Mouse (Mus musculus): ENCODE results near the gene Smarcc1. TPM values are rescaled to one million over a fixed set of nuclear protein-coding genes. Genes with fewer than 3 reads are reported as not detected.
A peak's percentile ranks its signal among the peaks of the same experiment; 100 is the strongest.

The Smarcc1 gene
- total and polyA plus RNA-seq, 2 experiments from 2014 or later, result 34.0 to 57.9 TPM

DNA sequence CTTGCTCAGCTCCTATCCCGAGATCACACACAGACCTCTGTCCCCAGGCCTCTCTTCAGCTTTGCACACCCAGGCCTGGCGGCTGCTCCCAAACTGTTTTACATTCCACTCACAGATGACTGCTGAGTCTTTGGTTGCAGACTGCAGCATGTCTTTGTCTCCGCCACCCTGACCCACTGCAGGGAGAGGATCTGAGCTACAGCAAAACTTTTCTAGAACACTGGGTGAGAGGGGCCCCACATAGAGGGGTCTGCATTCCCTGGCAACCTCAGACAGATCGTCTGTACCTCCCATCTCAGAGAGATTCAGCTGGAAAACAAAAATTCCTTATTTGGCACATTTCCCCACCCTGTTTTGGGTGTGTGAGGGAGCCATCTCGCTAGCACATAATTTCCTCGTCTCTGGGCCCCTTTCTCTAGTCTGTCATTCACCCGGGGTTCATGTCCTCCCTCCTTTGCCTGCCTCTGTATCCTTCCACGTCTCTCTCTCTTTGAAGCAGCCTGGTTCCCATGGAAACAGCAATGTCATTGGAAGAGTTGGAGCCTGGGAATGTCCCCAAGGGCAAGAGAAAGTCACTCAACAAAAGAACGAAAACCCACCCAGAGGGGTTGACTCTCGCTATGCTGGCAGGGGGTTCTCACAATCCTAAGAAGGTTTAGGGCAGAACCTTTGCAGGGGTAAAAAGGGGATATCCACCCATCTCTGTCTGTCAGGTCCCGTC, 132.5 kb downstream of the Smarcc1 start:
- Histone ChIP-seq H3K4me1 (ENCODE audit: insufficient read depth, low read length) (peaks cover 22% of the 10 kb centered on the region), H3K36me3 (ENCODE audit: insufficient read depth, low read length) (peaks cover 12% of the 10 kb centered on the region; the same call in 1 of the 2 replicates), H3K9me3 (ENCODE audit: low read length) (no peaks in the 10 kb centered on the region), H3K4me2 (ENCODE audit: low read depth, low read length, poor library complexity, severe bottlenecking) (peak overlapping the region; percentile 25), H3K27me3 (ENCODE audit: insufficient read depth, low read length) (no peaks in the 10 kb centered on the region), H3K9ac (replicated peaks; ENCODE audit: low read length, poor library complexity, severe bottlenecking) (peak overlapping the region; percentile 29; the same call in 1 of the 2 replicates), H3K4me3 (ENCODE audit: low read depth, low read length) (no peak overlapping the region), H3K27ac (ENCODE audit: low read depth, low read length) (peak overlapping the region; percentile 88)
- 0 out of 2 replicates have a peak, but pooled peaks have one; percentile 1 for TF ChIP-seq CTCF (IDR thresholded peaks at IDR 0.05)
- 3% methylated on average over 11 of the region's 11 CpGs for WGBS
- DNase-seq (ENCODE audit: low spot score) (peak; percentile 93), ATAC-seq (ENCODE audit: low FRiP score) (peak; percentile 81)

DNA sequence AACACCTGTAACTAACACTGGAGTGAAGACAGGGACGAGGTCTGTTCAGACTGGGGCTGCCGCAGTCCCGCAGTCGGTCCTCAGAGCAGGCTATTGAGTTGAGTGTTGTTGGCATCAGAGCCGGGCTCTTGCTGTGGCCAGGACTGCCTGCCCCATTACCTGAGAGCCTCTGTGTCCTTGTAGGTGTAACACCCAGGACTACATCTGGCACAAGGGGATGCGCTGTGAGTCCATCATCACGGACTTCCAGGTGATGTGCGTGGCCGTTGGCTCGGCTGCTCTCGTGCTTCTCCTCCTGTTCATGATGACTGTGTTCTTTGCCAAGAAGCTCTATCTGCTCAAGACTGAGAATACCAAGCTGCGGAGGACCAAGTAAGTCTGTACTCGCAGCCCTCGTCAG, 133.3 kb downstream of the Smarcc1 start:
- WGBS, result 71% methylated on average over 14 of the region's 14 CpGs
- no peak for TF ChIP-seq CTCF (IDR thresholded peaks at IDR 0.05)
- peaks cover 12% of the 10 kb centered on the region; the same call in 1 of the 2 replicates for H3K36me3 ChIP-seq (ENCODE audit: insufficient read depth, low read length)
- H3K9me3 ChIP-seq (ENCODE audit: low read length), result no peaks in the 10 kb centered on the region
- no peak for ATAC-seq (ENCODE audit: low FRiP score)
- no peak overlapping the region for H3K4me2 ChIP-seq (ENCODE audit: low read depth, low read length, poor library complexity, severe bottlenecking)
- peak overlapping the region; percentile 88 for H3K27ac ChIP-seq (ENCODE audit: low read depth, low read length)
- no peak overlapping the region for H3K4me3 ChIP-seq (ENCODE audit: low read depth, low read length)
- H3K27me3 ChIP-seq (ENCODE audit: insufficient read depth, low read length), result no peaks in the 10 kb centered on the region
- H3K4me1 ChIP-seq (ENCODE audit: insufficient read depth, low read length), result peaks cover 22% of the 10 kb centered on the region
- DNase-seq (ENCODE audit: low spot score), result no peak
- no peak overlapping the region for H3K9ac ChIP-seq (replicated peaks; ENCODE audit: low read length, poor library complexity, severe bottlenecking)

DNA sequence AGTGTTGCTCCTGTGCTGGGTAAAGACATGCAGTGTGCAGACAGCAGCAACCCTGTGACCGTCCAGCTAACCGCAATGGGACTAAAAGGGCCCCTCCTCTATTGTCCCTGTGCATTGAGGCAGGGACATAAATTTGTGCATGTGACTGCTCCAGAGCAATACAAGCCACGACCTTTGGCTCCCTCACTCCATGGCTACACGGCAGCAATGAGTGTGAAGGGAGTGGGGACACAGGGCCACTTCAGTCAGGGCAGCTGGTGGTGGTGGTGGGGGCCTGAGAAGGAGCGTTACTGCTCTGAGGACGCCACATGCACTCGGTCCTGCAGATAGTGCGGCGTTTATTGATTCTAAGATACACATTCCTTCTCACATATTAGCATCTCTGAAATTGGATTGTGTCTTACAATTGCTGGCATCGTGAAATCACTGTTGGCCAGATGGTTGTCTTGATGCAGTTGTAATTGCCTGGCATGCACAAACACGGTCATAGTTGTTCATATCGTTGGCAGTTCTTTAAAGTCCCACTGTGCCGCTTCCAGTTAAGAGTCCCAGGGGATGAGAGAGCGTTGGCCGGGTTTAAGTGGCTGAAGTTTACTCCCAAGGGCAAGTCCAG, 138.0 kb downstream of the Smarcc1 start:
- Histone ChIP-seq H3K27ac (ENCODE audit: low read depth, low read length) (peak overlapping the region; percentile 26; the same call in 1 of the 2 replicates), H3K4me3 (ENCODE audit: low read depth, low read length) (no peak overlapping the region), H3K4me2 (ENCODE audit: low read depth, low read length, poor library complexity, severe bottlenecking) (no peak overlapping the region), H3K36me3 (ENCODE audit: insufficient read depth, low read length) (peaks cover 30% of the 10 kb centered on the region), H3K9me3 (ENCODE audit: low read length) (no peaks in the 10 kb centered on the region), H3K4me1 (ENCODE audit: insufficient read depth, low read length) (0 out of 2 replicates have a peak, but pooled peaks cover 3% of the 10 kb centered on the region), H3K9ac (replicated peaks; ENCODE audit: low read length, poor library complexity, severe bottlenecking) (no peak overlapping the region), H3K27me3 (ENCODE audit: insufficient read depth, low read length) (no peaks in the 10 kb centered on the region)
- TF ChIP-seq CTCF (IDR thresholded peaks at IDR 0.05), result no peak
- ATAC-seq (ENCODE audit: low FRiP score), result peak; percentile 75; the same call in 1 of the 2 replicates
- WGBS, result 35% methylated on average over 15 of the region's 15 CpGs
- peak; percentile 71 for DNase-seq (ENCODE audit: low spot score)

DNA sequence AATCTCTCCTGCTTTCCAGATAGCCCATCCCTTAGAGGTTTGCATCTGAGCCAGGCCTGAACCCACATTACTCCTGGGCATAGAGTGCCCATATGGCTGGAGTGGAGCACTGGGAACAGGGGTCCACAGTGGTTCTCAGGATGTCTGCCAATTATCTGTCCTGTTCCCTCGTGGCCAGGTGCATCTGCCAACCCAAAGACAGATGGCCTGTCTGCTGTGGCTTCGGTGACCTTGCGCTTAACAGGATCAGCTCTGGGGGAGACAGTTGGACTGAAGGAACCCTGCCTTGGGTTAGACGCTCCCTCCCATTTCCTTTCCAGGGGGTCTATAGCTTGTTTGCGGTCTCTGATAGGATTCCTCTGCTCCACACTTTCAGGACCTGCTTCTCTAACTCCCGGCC, 141.1 kb downstream of the Smarcc1 start:
- Histone ChIP-seq H3K36me3 (ENCODE audit: insufficient read depth, low read length) (peaks cover 44% of the 10 kb centered on the region), H3K9me3 (ENCODE audit: low read length) (no peaks in the 10 kb centered on the region), H3K4me2 (ENCODE audit: low read depth, low read length, poor library complexity, severe bottlenecking) (no peak overlapping the region), H3K4me1 (ENCODE audit: insufficient read depth, low read length) (no peaks in the 10 kb centered on the region), H3K4me3 (ENCODE audit: low read depth, low read length) (no peak overlapping the region), H3K27me3 (ENCODE audit: insufficient read depth, low read length) (no peaks in the 10 kb centered on the region), H3K9ac (replicated peaks; ENCODE audit: low read length, poor library complexity, severe bottlenecking) (no peak overlapping the region), H3K27ac (ENCODE audit: low read depth, low read length) (no peak overlapping the region)
- no peak for TF ChIP-seq CTCF (IDR thresholded peaks at IDR 0.05)
- DNase-seq (ENCODE audit: low spot score) (peak; percentile 53), ATAC-seq (ENCODE audit: low FRiP score) (no peak)
- 77% methylated on average over 6 of the region's 6 CpGs for WGBS

DNA sequence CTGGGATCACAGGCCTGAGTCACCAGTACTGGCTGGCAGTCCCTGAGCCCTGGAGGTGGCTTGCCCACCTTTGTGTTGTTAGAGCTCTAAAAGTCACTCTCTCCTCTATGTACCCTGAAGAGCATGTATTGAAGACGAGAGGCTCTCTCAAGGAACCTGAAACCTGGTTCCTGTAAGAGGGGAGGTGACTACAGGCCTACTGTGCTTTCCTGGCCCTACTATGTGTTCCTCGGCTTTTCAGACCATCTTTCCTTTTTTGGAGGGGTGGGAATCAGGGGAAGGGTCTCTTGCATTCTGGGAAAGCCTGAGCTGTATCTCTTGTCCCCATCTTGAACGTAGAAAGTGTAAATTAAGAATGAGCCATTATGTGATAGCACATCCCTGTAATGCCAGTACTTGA, 141.6 kb downstream of the Smarcc1 start:
- ATAC-seq (ENCODE audit: low FRiP score) (no peak), DNase-seq (ENCODE audit: low spot score) (no peak)
- WGBS, result 85% methylated on average over 3 of the region's 3 CpGs

DNA sequence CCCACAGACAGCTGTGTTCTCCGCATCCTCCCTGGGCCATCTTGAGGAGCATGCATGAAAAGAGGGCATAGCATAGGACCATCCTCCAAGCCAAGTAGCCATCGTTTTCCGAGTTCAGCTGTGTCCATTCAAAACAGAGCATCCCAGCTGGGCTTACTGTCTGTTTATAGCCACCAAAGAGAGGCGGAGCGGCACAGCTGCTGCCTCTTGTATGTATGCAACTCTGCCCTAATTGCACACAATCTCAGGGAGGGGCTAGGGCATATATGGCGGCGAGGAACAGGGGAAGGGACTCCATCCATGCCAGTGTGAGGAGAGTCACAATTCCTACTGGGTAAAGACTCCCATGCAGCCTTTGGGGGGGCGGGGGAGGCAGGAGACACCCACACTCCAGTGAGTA, 145.7 kb downstream of the Smarcc1 start:
- Histone ChIP-seq H3K27ac (ENCODE audit: low read depth, low read length) (no peak overlapping the region), H3K4me1 (ENCODE audit: insufficient read depth, low read length) (no peaks in the 10 kb centered on the region; the same call in 1 of the 2 replicates), H3K36me3 (ENCODE audit: insufficient read depth, low read length) (peaks cover 35% of the 10 kb centered on the region), H3K9ac (replicated peaks; ENCODE audit: low read length, poor library complexity, severe bottlenecking) (no peak overlapping the region), H3K4me2 (ENCODE audit: low read depth, low read length, poor library complexity, severe bottlenecking) (no peak overlapping the region), H3K4me3 (ENCODE audit: low read depth, low read length) (no peak overlapping the region), H3K9me3 (ENCODE audit: low read length) (no peaks in the 10 kb centered on the region), H3K27me3 (ENCODE audit: insufficient read depth, low read length) (no peaks in the 10 kb centered on the region)
- ATAC-seq (ENCODE audit: low FRiP score) (no peak), DNase-seq (ENCODE audit: low spot score) (no peak)
- 90% methylated on average over 8 of the region's 8 CpGs for WGBS
- no peak for TF ChIP-seq CTCF (IDR thresholded peaks at IDR 0.05)

More for the DNA sequence above, 141.6 kb downstream of the Smarcc1 start:
- H3K27ac ChIP-seq (ENCODE audit: low read depth, low read length), result no peak overlapping the region
- H3K9me3 ChIP-seq (ENCODE audit: low read length), result no peaks in the 10 kb centered on the region
- no peak for TF ChIP-seq CTCF (IDR thresholded peaks at IDR 0.05)
- H3K4me1 ChIP-seq (ENCODE audit: insufficient read depth, low read length), result no peaks in the 10 kb centered on the region
- no peak overlapping the region for H3K9ac ChIP-seq (replicated peaks; ENCODE audit: low read length, poor library complexity, severe bottlenecking)
- H3K4me2 ChIP-seq (ENCODE audit: low read depth, low read length, poor library complexity, severe bottlenecking), result no peak overlapping the region
- no peaks in the 10 kb centered on the region for H3K27me3 ChIP-seq (ENCODE audit: insufficient read depth, low read length)
- peaks cover 44% of the 10 kb centered on the region for H3K36me3 ChIP-seq (ENCODE audit: insufficient read depth, low read length)
- H3K4me3 ChIP-seq (ENCODE audit: low read depth, low read length), result no peak overlapping the region
